Comparison of ENCODE assay signal across 27 mouse cellular contexts in genomic region chr11:107410804-107411203, GRCm38 (mm10). TPM values are rescaled to one million over a fixed set of nuclear protein-coding genes. Genes with fewer than 3 reads are reported as not detected.
DNase-seq lines count a peak whose midpoint lies in the region; ATAC-seq and TF ChIP-seq lines count a peak whose summit lies in the region.
"Had no signal": no experiment of that assay in that cellular context is flagged by ENCODE, and none has a peak within 500 bp of the region (broad histone marks: within the 10 kb centered on the region; RNA-seq: fewer than 3 reads in every experiment).

No protein-coding gene starts in this region.

- peak; percentile 81 for DNase-seq in lung, embryonic 14.5 days
- DNase-seq in lung, postnatal 10 days: no peak
- no peak for DNase-seq in ES-E14 (ENCODE audit: low read depth, low spot score)
- no peak for DNase-seq in liver, embryonic 14.5 days (ENCODE audit: low read depth in 3 of 3, low spot score in 3 of 3)
- DNase-seq in Muller cell, postnatal 12 days (ENCODE audit: inconsistent ontology term): no peak
- DNase-seq: adrenal gland, postnatal 25 days; cerebellum, adult 11-12 months; cerebellum, postnatal 10 days; gastrocnemius, postnatal 14 days; kidney, postnatal 14 days; right cerebral cortex, postnatal 4 days; thymus, adult 2 months; thymus, postnatal 36 days had no signal

- TF ChIP-seq EP300 in liver, embryonic 14.5 days (IDR thresholded peaks at IDR 0.05; ENCODE audit: low read depth): no peak

- no peaks in the 10 kb centered on the region for H3K9me3 ChIP-seq in lung, embryonic 14.5 days (ENCODE audit: low read depth, low read length)
- no peaks in the 10 kb centered on the region for H3K9me3 ChIP-seq in E14TG2a.4 (ENCODE audit: low read length)
- H3K9me3 ChIP-seq in ES-E14 (ENCODE audit: control insufficient read depth, insufficient read depth, low read depth, low read length): no peaks in the 10 kb centered on the region
- H3K9me3 ChIP-seq in liver, embryonic 14.5 days (ENCODE audit: control insufficient read depth, low read length): no peaks in the 10 kb centered on the region
- no peaks in the 10 kb centered on the region for H3K9me3 ChIP-seq in kidney, embryonic 15.5 days (replicated peaks)
- H3K9me3 ChIP-seq: embryonic facial prominence, embryonic 13.5 days; forebrain, embryonic 12.5 days; heart, embryonic 10.5 days; heart, embryonic 15.5 days; hindbrain, embryonic 12.5 days; limb, embryonic 13.5 days; midbrain, embryonic 12.5 days; neural tube, embryonic 13.5 days had no signal

- H3K27me3 ChIP-seq in lung, embryonic 14.5 days (ENCODE audit: insufficient read depth, low read length): no peaks in the 10 kb centered on the region
- no peaks in the 10 kb centered on the region for H3K27me3 ChIP-seq in E14TG2a.4 (ENCODE audit: insufficient read depth, low read length)
- H3K27me3 ChIP-seq in liver, embryonic 14.5 days (ENCODE audit: control insufficient read depth, insufficient read depth, low read length): no peaks in the 10 kb centered on the region
- no peaks in the 10 kb centered on the region for H3K27me3 ChIP-seq in kidney, embryonic 15.5 days
- H3K27me3 ChIP-seq: embryonic facial prominence, embryonic 13.5 days; forebrain, embryonic 12.5 days; heart, embryonic 15.5 days; hindbrain, embryonic 12.5 days; limb, embryonic 13.5 days; midbrain, embryonic 12.5 days; neural tube, embryonic 13.5 days had no signal

- ATAC-seq in lung, embryonic 14.5 days (ENCODE audit: insufficient read depth): peak; percentile 79
- ATAC-seq in liver, embryonic 14.5 days (ENCODE audit: insufficient read depth): no peak
- ATAC-seq in kidney, embryonic 15.5 days (replicated peaks; ENCODE audit: low FRiP score): no peak
- ATAC-seq: CD4-positive, CD25-positive, alpha-beta regulatory T cell, adult 4 months; hindbrain, postnatal 0 days; intestine, embryonic 16.5 days had no signal

- no peak for TF ChIP-seq CTCF in lung, embryonic 14.5 days (IDR thresholded peaks at IDR 0.05; ENCODE audit: low read depth)
- no peak for TF ChIP-seq CTCF in E14TG2a.4 (conservative IDR thresholded peaks at IDR 0.05; ENCODE audit: low read length)
- TF ChIP-seq CTCF in liver, embryonic 14.5 days (IDR thresholded peaks at IDR 0.05; ENCODE audit: low read depth): no peak

- H3K4me3 ChIP-seq in lung, embryonic 14.5 days (ENCODE audit: low read depth, low read length): no peak overlapping the region
- 0 out of 2 replicates have a peak overlapping the region, but pooled peaks have one; percentile 67 for H3K4me3 ChIP-seq in E14TG2a.4 (replicated peaks; ENCODE audit: low read length)
- no peak overlapping the region for H3K4me3 ChIP-seq in ES-E14 (ENCODE audit: insufficient read depth in 1 of 2, low read depth in 1 of 2, low read length in 2 of 2, poor library complexity in 1 of 2, severe bottlenecking in 1 of 2)
- H3K4me3 ChIP-seq in liver, embryonic 14.5 days (ENCODE audit: insufficient read depth in 1 of 2, low read depth in 2 of 2, low read length in 2 of 2): no peak overlapping the region
- H3K4me3 ChIP-seq in kidney, embryonic 15.5 days (replicated peaks): no peak overlapping the region
- H3K4me3 ChIP-seq: embryonic facial prominence, embryonic 13.5 days; forebrain, embryonic 12.5 days; heart, embryonic 10.5 days; heart, embryonic 15.5 days; hindbrain, embryonic 12.5 days; left cerebral cortex, adult 2 months; limb, embryonic 13.5 days; midbrain, embryonic 12.5 days; neural tube, embryonic 13.5 days had no signal

- H3K36me3 ChIP-seq in lung, embryonic 14.5 days (ENCODE audit: insufficient read depth): no peaks in the 10 kb centered on the region
- no peaks in the 10 kb centered on the region for H3K36me3 ChIP-seq in E14TG2a.4 (ENCODE audit: insufficient read depth, low read length)
- H3K36me3 ChIP-seq in ES-E14 (ENCODE audit: control insufficient read depth, insufficient read depth, low read length, poor library complexity, severe bottlenecking): no peaks in the 10 kb centered on the region
- no peaks in the 10 kb centered on the region for H3K36me3 ChIP-seq in liver, embryonic 14.5 days (replicated peaks; ENCODE audit: control insufficient read depth, insufficient read depth, low read depth)
- no peaks in the 10 kb centered on the region for H3K36me3 ChIP-seq in kidney, embryonic 15.5 days
- H3K36me3 ChIP-seq: embryonic facial prominence, embryonic 13.5 days; forebrain, embryonic 12.5 days; heart, embryonic 10.5 days; heart, embryonic 15.5 days; hindbrain, embryonic 12.5 days; limb, embryonic 13.5 days; midbrain, embryonic 12.5 days; neural tube, embryonic 13.5 days had no signal

- no peak overlapping the region for H3K9ac ChIP-seq in lung, embryonic 14.5 days
- no peak overlapping the region; the same call in 1 of the 2 replicates for H3K9ac ChIP-seq in ES-E14 (ENCODE audit: insufficient read depth, low read depth, low read length, poor library complexity, severe bottlenecking)
- H3K9ac ChIP-seq in liver, embryonic 14.5 days (replicated peaks): no peak overlapping the region; the same call in 1 of the 2 replicates
- no peak overlapping the region for H3K9ac ChIP-seq in kidney, embryonic 15.5 days
- H3K9ac ChIP-seq: embryonic facial prominence, embryonic 13.5 days; forebrain, embryonic 12.5 days; heart, embryonic 15.5 days; hindbrain, embryonic 12.5 days; limb, embryonic 13.5 days; midbrain, embryonic 12.5 days; neural tube, embryonic 13.5 days had no signal

- H3K4me1 ChIP-seq in lung, embryonic 14.5 days (ENCODE audit: insufficient read depth): peaks cover 37% of the 10 kb centered on the region
- H3K4me1 ChIP-seq in E14TG2a.4 (replicated peaks; ENCODE audit: low read depth, low read length) (peaks cover 97% of the 10 kb centered on the region), ES-E14 (ENCODE audit: control insufficient read depth in 2 of 2, insufficient read depth in 2 of 2, low read length in 2 of 2, poor library complexity in 1 of 2) (peaks cover 23 to 44% of the 10 kb centered on the region in 2 experiments)
- H3K4me1 ChIP-seq in liver, embryonic 14.5 days (replicated peaks; ENCODE audit: control insufficient read depth in 2 of 2, insufficient read depth in 2 of 2, low read length in 1 of 2): peaks cover 70 to 81% of the 10 kb centered on the region in 2 experiments
- H3K4me1 ChIP-seq in kidney, embryonic 15.5 days: peaks cover 55% of the 10 kb centered on the region

- WGBS in lung, embryonic 14.5 days: 32% methylated on average over 7 of the region's 7 CpGs
- 49% methylated on average over 7 of the region's 7 CpGs for WGBS in liver, embryonic 14.5 days (ENCODE audit: insufficient replicate concordance)
- 75% methylated on average over 7 of the region's 7 CpGs for WGBS in kidney, embryonic 15.5 days

- in situ Hi-C loops in ES-E14 (cut with MboI; ENCODE audit: low sequenced_read_pairs in 2 of 2, unreplicated experiment in 2 of 2): no loop called here

- peak overlapping the region; percentile 63; the same call in 1 of the 2 replicates for H3K27ac ChIP-seq in lung, embryonic 14.5 days (ENCODE audit: low read depth)
- peak overlapping the region; percentile 91; the same call in 1 of the 2 replicates for H3K27ac ChIP-seq in ES-E14 (ENCODE audit: insufficient read depth, low read depth, low read length, poor library complexity, severe bottlenecking)
- H3K27ac ChIP-seq in liver, embryonic 14.5 days: peak overlapping the region; percentile 52
- no peak overlapping the region for H3K27ac ChIP-seq in kidney, embryonic 15.5 days
- H3K27ac ChIP-seq: embryonic facial prominence, embryonic 13.5 days; heart, embryonic 10.5 days; heart, embryonic 15.5 days; hindbrain, embryonic 12.5 days; left cerebral cortex, adult 2 months; limb, embryonic 13.5 days; midbrain, embryonic 12.5 days; neural tube, embryonic 13.5 days had no signal

- no peak overlapping the region for H3K4me2 ChIP-seq in lung, embryonic 14.5 days
- peak overlapping the region; percentile 76 for H3K4me2 ChIP-seq in liver, embryonic 14.5 days (ENCODE audit: low read depth)
- H3K4me2 ChIP-seq in kidney, embryonic 15.5 days: no peak overlapping the region
- H3K4me2 ChIP-seq: embryonic facial prominence, embryonic 13.5 days; forebrain, embryonic 12.5 days; heart, embryonic 15.5 days; hindbrain, embryonic 12.5 days; limb, embryonic 13.5 days; midbrain, embryonic 12.5 days; neural tube, embryonic 13.5 days had no signal

TF ChIP-seq in ES-E14, 5 proteins besides CTCF, POLR2A, EP300 and RAD21:
- TF ChIP-seq HCFC1 (IDR thresholded peaks at IDR 0.05; ENCODE audit: borderline replicate concordance, insufficient read depth, low read length): no peak
- no peak for TF ChIP-seq ZC3H11A (IDR thresholded peaks at IDR 0.05; ENCODE audit: borderline replicate concordance, low read depth, low read length)
- no peak for TF ChIP-seq ZNF384 (IDR thresholded peaks at IDR 0.05; ENCODE audit: low read depth, low read length)
- TF ChIP-seq CHD2 (IDR thresholded peaks at IDR 0.05; ENCODE audit: low read depth, low read length): no peak
- TF ChIP-seq MAFK (IDR thresholded peaks at IDR 0.05; ENCODE audit: insufficient read depth, low read depth, low read length): no peak

RNA-seq across cellular contexts. Expression of gene Pitpnc1, which starts 59.7 kb away (rescaled TPM):
- polyA plus RNA-seq in lung, embryonic 14.5 days (2014; fragmentation: Nextera tagmentation; extraction: Ambion mirVana): 16.2 and 17.3 TPM in 2 replicates
- total RNA-seq in ES-E14 (2012; rRNA removed): 37.3 and 42.9 TPM in 2 replicates
- polyA plus RNA-seq in liver, embryonic 14.5 days (2012; rRNA removed): 2.7 and 3.0 TPM in 2 replicates
- polyA plus RNA-seq in liver, embryonic 14.5 days (2014; fragmentation: Nextera tagmentation; extraction: Ambion mirVana): 5.8 and 6.7 TPM in 2 replicates
- 21.3 and 21.5 TPM in 2 replicates for polyA plus RNA-seq in kidney, embryonic 15.5 days (2015; fragmentation: Nextera tagmentation; extraction: Ambion mirVana)
